Mouse (Mus musculus): ENCODE data around the gene Sema5a. TPM values are rescaled to one million over a fixed set of nuclear protein-coding genes. Genes with fewer than 3 reads are reported as not detected.

Gene Sema5a
- polyA plus RNA-seq, 1 experiment from 2014 or later: 3.9 TPM

DNA sequence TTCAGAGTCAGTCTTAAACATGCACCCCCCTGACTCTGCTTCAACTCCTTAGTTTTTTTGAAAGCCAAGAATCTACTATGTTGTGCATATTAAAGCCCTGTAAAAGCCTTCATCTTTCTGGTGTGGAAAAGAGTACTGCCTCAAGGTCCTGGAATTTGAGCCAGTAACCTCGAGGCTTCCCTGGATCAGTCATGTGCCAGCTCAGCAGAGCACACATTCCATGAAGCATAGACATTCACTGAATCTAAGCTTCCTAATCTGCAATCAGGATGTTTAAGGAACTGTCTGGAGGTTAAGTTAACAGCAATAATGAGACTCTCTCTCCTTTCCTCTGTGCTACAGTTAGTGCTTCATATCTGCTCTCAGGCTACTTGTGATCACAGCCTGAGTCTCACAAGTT lies 270.3 kb downstream of the Sema5a start:
- H3K4me2 ChIP-seq: no peak overlapping the region
- H3K4me3 ChIP-seq: no peak overlapping the region
- no peak overlapping the region for H3K27ac ChIP-seq (ENCODE audit: poor library complexity, severe bottlenecking)
- H3K36me3 ChIP-seq: no peaks in the 10 kb centered on the region
- no peaks in the 10 kb centered on the region for H3K9me3 ChIP-seq (replicated peaks)
- ATAC-seq (ENCODE audit: insufficient number of reproducible peaks, low FRiP score): no peak
- H3K27me3 ChIP-seq (replicated peaks): no peaks in the 10 kb centered on the region
- H3K4me1 ChIP-seq (replicated peaks): peaks cover 4% of the 10 kb centered on the region
- WGBS: 16% methylated on average over 1 of the region's 1 CpGs
- H3K9ac ChIP-seq: no peak overlapping the region

DNA sequence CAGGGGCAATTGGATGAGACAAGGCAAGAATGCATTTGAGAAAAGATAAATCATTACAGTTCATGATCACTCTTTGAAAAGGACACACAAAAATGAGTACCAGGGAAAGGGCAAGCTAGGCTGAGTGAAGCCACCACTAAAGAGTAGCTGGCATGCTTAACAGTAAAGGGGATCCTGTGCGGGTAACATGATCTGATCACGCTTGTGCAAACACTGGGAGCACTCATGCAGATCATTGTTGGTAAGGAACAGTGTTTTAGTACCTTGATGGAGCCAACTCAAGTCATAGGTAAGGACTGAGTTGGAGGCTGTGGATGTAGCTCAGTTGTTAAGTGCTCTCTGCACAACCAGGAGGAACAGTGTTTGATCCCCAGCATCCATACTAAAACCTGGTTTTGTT lies 273.3 kb downstream of the Sema5a start:
- no peak for ATAC-seq (ENCODE audit: insufficient number of reproducible peaks, low FRiP score)
- Histone ChIP-seq H3K27ac (ENCODE audit: poor library complexity, severe bottlenecking) (no peak overlapping the region), H3K9ac (no peak overlapping the region), H3K4me1 (replicated peaks) (peaks cover 4% of the 10 kb centered on the region), H3K4me2 (no peak overlapping the region), H3K36me3 (no peaks in the 10 kb centered on the region), H3K4me3 (no peak overlapping the region), H3K27me3 (replicated peaks) (no peaks in the 10 kb centered on the region), H3K9me3 (replicated peaks) (no peaks in the 10 kb centered on the region)
- 89% methylated on average over 2 of the region's 2 CpGs for WGBS

DNA sequence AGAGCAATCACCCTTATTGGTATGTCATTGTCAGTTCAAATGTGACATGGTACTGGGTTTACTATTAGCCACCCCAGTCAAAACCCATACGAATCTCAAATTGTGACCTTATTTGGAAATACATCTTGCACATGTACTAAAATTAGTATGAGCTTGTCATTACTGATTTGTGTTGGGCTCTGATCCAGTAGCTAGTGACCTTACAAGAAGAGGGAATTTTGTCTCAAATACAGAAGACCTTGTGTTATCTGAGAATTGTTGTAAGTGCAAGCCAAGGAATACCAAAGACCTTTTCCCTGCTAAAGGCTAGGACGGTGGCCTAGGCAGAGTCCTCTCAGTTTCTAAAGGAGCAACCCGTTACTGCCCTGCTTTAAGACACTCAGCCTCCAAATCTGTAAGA lies 287.9 kb downstream of the Sema5a start:
- ATAC-seq (ENCODE audit: insufficient number of reproducible peaks, low FRiP score): no peak
- H3K4me3 ChIP-seq: no peak overlapping the region
- no peaks in the 10 kb centered on the region for H3K4me1 ChIP-seq (replicated peaks)
- no peak overlapping the region for H3K27ac ChIP-seq (ENCODE audit: poor library complexity, severe bottlenecking)
- no peaks in the 10 kb centered on the region for H3K27me3 ChIP-seq (replicated peaks)
- H3K36me3 ChIP-seq: no peaks in the 10 kb centered on the region
- no peaks in the 10 kb centered on the region for H3K9me3 ChIP-seq (replicated peaks)
- no peak overlapping the region for H3K9ac ChIP-seq
- H3K4me2 ChIP-seq: no peak overlapping the region
- 63% methylated on average over 3 of the region's 3 CpGs for WGBS

DNA sequence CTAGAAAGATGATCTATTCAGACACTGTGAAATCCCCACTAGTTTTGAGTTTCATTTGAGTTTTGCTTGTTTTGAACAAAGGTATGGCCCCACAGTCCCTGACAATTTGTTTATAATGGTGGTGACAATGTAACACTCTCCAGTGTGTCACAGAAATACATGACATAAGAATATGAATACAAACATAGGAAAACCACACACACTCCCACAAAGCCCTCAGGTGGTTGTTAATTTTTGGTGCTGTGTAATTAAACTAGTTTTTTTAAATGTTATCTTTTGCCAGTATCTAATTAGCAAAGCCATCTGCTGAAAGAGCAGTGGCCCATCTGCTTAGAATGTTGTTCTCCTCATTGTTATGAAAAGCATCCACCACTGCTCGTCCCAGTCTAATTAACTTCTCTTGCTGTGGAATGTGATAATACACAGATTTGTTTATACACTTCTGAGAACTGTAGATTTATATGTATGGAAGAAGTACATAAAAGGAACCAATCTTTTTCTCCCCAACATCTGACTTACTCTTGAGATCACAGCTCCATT lies 289.0 kb downstream of the Sema5a start:
- H3K9me3 ChIP-seq (replicated peaks): no peaks in the 10 kb centered on the region
- no peaks in the 10 kb centered on the region for H3K36me3 ChIP-seq
- no peaks in the 10 kb centered on the region for H3K4me1 ChIP-seq (replicated peaks)
- no peak overlapping the region for H3K9ac ChIP-seq
- no peaks in the 10 kb centered on the region for H3K27me3 ChIP-seq (replicated peaks)
- no peak overlapping the region for H3K4me2 ChIP-seq
- H3K4me3 ChIP-seq: no peak overlapping the region
- H3K27ac ChIP-seq (ENCODE audit: poor library complexity, severe bottlenecking): no peak overlapping the region
- ATAC-seq (ENCODE audit: insufficient number of reproducible peaks, low FRiP score): no peak
- WGBS: 62% methylated on average over 1 of the region's 1 CpGs

DNA sequence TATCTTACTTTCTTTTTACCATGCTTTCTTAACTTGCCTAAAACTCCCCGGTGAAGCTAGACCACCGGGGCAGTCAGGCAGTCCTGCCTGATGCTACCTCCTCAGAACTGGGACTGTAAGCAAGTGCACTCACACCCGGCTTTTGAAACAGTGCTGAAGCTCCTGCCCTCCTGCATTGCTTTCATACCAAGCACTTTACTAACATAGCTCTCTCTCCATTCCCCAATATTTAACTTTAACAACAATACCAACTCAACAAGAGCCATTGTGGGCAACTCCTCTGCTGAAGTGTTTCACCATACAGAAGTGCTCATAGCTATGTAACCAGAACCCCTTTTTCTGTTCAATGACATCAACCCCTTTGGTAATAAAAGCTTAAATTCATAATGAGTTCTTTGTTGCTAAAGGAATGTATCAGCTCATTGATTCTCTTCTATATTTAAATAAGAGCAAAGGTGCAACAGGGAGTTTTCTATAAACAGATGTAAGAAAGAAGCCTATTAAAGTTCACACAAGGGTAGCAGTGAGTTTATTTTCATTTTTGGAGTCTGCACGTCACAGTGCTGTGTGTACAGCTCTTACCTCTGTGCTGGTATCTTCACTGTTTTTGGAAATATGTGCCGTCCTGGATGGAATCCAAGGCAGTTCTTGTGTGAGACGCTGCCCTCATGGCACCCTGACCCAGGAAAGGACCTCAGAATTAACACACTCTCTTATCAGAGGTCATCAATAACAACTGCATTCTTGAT lies 292.3 kb downstream of the Sema5a start:
- Histone ChIP-seq H3K27ac (ENCODE audit: poor library complexity, severe bottlenecking) (no peak overlapping the region), H3K36me3 (no peaks in the 10 kb centered on the region), H3K4me1 (replicated peaks) (no peaks in the 10 kb centered on the region), H3K4me2 (no peak overlapping the region), H3K27me3 (replicated peaks) (no peaks in the 10 kb centered on the region), H3K9me3 (replicated peaks) (no peaks in the 10 kb centered on the region), H3K9ac (no peak overlapping the region), H3K4me3 (no peak overlapping the region)
- ATAC-seq (ENCODE audit: insufficient number of reproducible peaks, low FRiP score): no peak
- WGBS: 78% methylated on average over 6 of the region's 6 CpGs

DNA sequence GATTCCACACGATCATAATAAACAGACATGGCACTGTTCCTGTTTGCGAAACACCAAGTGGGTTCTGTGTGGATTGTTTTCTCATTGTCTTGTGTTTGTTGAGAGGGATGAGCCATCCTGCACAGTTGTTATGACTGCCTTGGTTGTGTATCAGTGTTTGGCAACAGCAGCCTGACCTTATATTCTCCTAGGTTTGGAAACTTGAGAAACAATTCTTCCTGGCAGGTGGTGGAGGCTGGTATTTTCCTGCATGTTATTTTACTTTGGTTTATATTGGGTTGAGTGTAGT lies 292.8 kb downstream of the Sema5a start:
- no peak for ATAC-seq (ENCODE audit: insufficient number of reproducible peaks, low FRiP score)
- H3K4me3 ChIP-seq: no peak overlapping the region
- H3K9ac ChIP-seq: no peak overlapping the region
- H3K27ac ChIP-seq (ENCODE audit: poor library complexity, severe bottlenecking): no peak overlapping the region
- H3K4me1 ChIP-seq (replicated peaks): no peaks in the 10 kb centered on the region
- 81% methylated on average over 2 of the region's 2 CpGs for WGBS
- no peak overlapping the region for H3K4me2 ChIP-seq
- H3K36me3 ChIP-seq: no peaks in the 10 kb centered on the region
- H3K9me3 ChIP-seq (replicated peaks): no peaks in the 10 kb centered on the region
- H3K27me3 ChIP-seq (replicated peaks): no peaks in the 10 kb centered on the region

DNA sequence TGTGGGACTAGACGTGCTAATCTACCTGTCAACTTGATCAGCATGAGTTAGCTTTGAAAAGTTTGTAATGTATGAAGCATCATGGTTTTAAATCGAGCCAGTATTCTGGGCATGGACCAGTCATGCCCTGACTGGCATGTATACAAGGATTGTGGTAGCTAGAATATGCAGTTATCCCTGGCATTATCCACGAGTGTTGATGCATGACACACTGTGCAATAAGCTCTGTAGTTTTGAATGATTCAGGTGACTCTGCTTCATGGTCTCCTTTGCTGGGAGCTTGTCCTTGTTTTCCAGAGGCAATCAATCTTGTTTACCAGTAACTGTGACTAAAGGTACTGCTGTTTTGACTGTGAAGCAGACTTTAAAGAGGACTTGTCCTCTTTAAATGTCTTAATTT lies 293.5 kb downstream of the Sema5a start:
- Histone ChIP-seq H3K4me1 (replicated peaks) (no peaks in the 10 kb centered on the region), H3K4me2 (no peak overlapping the region), H3K27ac (ENCODE audit: poor library complexity, severe bottlenecking) (no peak overlapping the region), H3K27me3 (replicated peaks) (no peaks in the 10 kb centered on the region), H3K9me3 (replicated peaks) (no peaks in the 10 kb centered on the region), H3K9ac (no peak overlapping the region), H3K36me3 (no peaks in the 10 kb centered on the region), H3K4me3 (no peak overlapping the region)
- WGBS: 79% methylated on average over 3 of the region's 3 CpGs
- no peak for ATAC-seq (ENCODE audit: insufficient number of reproducible peaks, low FRiP score)

DNA sequence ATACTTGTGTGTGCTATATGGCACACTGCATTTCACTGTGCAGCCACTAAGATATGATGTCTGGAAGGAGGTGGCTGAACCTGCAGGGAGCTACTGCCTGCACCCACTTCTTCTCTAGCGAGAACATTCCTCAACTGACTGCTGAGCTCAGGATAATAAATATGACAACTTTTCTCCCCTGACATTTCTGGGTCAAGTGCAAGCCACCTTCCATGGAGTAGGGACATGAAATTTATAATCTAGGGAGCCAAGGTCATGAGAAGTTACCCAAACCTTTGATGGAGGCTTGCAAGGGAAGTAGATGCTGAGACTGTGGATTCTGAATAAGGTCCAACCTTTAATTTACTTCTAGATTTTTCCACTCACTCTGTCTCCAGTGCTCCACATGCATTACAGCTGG lies 298.1 kb downstream of the Sema5a start:
- ATAC-seq (ENCODE audit: insufficient number of reproducible peaks, low FRiP score): no peak
- Histone ChIP-seq H3K36me3 (no peaks in the 10 kb centered on the region), H3K9ac (no peak overlapping the region), H3K4me1 (replicated peaks) (no peaks in the 10 kb centered on the region), H3K27ac (ENCODE audit: poor library complexity, severe bottlenecking) (no peak overlapping the region), H3K4me2 (no peak overlapping the region), H3K27me3 (replicated peaks) (no peaks in the 10 kb centered on the region), H3K9me3 (replicated peaks) (no peaks in the 10 kb centered on the region), H3K4me3 (no peak overlapping the region)
- WGBS: 76% methylated on average over 1 of the region's 1 CpGs

DNA sequence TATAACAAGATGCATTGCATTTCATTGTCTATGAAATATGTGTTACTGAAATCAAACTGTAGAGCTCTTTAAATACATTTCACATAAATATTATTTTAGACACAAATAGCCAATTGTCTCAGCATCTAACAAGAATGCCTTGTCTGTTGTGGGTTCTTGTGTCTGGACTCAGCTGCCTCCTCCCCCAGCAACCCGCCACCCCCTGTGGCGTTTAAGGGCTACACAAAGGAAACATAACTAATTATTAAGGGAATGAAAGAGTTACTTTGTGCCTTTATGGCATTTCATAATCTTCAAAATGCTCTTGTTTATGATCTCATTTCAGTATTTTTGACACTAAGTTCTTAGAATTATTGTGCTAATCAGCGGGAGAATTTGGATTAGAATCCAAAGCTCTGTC lies 298.6 kb downstream of the Sema5a start:
- Histone ChIP-seq H3K27ac (ENCODE audit: poor library complexity, severe bottlenecking) (no peak overlapping the region), H3K9ac (no peak overlapping the region), H3K4me1 (replicated peaks) (no peaks in the 10 kb centered on the region), H3K4me3 (no peak overlapping the region), H3K4me2 (no peak overlapping the region), H3K27me3 (replicated peaks) (no peaks in the 10 kb centered on the region), H3K9me3 (replicated peaks) (no peaks in the 10 kb centered on the region), H3K36me3 (no peaks in the 10 kb centered on the region)
- WGBS: 82% methylated on average over 3 of the region's 3 CpGs
- ATAC-seq (ENCODE audit: insufficient number of reproducible peaks, low FRiP score): no peak

DNA sequence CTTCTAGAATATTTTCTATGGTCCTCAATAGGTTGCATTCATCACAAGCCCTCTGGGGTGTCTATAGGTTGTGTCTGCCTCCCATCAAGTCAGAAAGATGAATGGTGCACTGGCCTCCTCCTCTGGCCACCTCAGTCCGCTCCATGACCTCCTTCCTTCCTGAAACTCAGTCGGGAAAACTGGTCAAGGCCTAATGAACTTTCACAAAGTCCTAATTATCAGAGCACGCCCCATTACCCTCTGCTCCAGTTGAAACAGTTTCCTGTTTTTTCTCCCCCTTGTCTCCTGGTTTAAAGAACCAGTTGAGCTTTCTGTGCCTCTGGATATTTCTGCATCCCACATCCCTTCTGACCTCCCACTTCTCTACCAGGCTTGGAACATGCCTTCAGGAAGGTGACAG lies 300.8 kb downstream of the Sema5a start:
- Histone ChIP-seq H3K4me2 (no peak overlapping the region), H3K9ac (no peak overlapping the region), H3K27ac (ENCODE audit: poor library complexity, severe bottlenecking) (no peak overlapping the region), H3K27me3 (replicated peaks) (no peaks in the 10 kb centered on the region), H3K4me1 (replicated peaks) (no peaks in the 10 kb centered on the region), H3K36me3 (no peaks in the 10 kb centered on the region), H3K9me3 (replicated peaks) (no peaks in the 10 kb centered on the region), H3K4me3 (no peak overlapping the region)
- ATAC-seq (ENCODE audit: insufficient number of reproducible peaks, low FRiP score): no peak
- 62% methylated on average over 3 of the region's 3 CpGs for WGBS

DNA sequence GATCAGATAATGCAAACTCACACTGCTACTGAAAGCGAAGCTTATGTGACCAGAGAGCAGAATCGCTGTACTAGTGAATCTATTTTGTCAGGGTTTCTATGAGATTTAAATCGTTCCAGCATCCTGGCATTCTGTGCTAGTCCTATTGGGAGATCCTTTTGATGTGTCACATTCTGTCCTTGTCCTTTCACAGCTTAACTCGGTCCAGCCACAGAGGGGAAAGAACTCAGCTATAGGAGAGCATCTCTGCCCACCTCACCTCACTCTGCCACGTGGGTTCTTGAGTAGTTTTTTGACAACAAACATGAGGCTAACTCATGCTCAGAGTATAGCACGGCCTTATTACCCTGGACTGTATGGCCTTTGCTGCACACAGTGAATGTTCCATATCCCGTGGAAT lies 302.1 kb downstream of the Sema5a start:
- Histone ChIP-seq H3K4me1 (replicated peaks) (no peaks in the 10 kb centered on the region), H3K36me3 (no peaks in the 10 kb centered on the region), H3K4me3 (no peak overlapping the region), H3K9me3 (replicated peaks) (no peaks in the 10 kb centered on the region), H3K27ac (ENCODE audit: poor library complexity, severe bottlenecking) (no peak overlapping the region), H3K4me2 (no peak overlapping the region), H3K27me3 (replicated peaks) (no peaks in the 10 kb centered on the region), H3K9ac (no peak overlapping the region)
- 72% methylated on average over 7 of the region's 7 CpGs for WGBS
- ATAC-seq (ENCODE audit: insufficient number of reproducible peaks, low FRiP score): no peak

DNA sequence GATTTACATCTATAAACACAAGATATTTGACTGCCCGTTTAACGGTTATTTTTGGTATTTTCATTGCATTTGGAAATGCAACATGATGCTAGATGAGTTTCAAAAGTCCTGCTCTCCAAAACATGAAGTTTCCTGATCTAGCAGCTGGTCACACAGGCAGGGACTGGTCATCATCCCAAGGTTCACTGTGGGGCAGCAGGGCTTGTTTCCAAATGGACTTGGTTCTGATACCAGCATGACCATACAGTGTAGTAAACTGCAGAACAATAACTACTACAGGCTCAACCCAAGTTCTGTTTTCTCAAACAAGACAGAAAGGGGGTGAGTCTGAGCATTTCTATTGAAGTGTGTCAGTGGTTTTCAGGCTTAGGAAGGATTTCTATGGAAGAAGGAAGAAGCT lies 314.3 kb downstream of the Sema5a start:
- WGBS: 87% methylated on average over 2 of the region's 2 CpGs
- Histone ChIP-seq H3K4me3 (no peak overlapping the region), H3K9me3 (replicated peaks) (no peaks in the 10 kb centered on the region), H3K4me2 (no peak overlapping the region), H3K4me1 (replicated peaks) (0 out of 2 replicates have a peak, but pooled peaks cover 5% of the 10 kb centered on the region), H3K36me3 (no peaks in the 10 kb centered on the region), H3K9ac (no peak overlapping the region), H3K27ac (ENCODE audit: poor library complexity, severe bottlenecking) (no peak overlapping the region), H3K27me3 (replicated peaks) (no peaks in the 10 kb centered on the region)
- no peak for ATAC-seq (ENCODE audit: insufficient number of reproducible peaks, low FRiP score)

All from heart, embryonic 12.5 days (tissue).